Mouse (Mus musculus): ENCODE results near the gene Rabep2. TPM values are rescaled to one million over a fixed set of nuclear protein-coding genes. Genes with fewer than 3 reads are reported as not detected.

The Rabep2 gene
- polyA plus RNA-seq, 1 experiment from 2014 or later: 28.4 TPM

GRCm38 (mm10) chr7:126443997-126444396, 15.4 kb downstream of the Rabep2 start:
- WGBS: 95% methylated on average over 10 of the region's 10 CpGs
- H3K9ac ChIP-seq (replicated peaks; ENCODE audit: low read depth, low read length): no peak overlapping the region
- H3K27me3 ChIP-seq (ENCODE audit: control insufficient read depth, insufficient read depth, low read length): no peaks in the 10 kb centered on the region
- H3K4me1 ChIP-seq (ENCODE audit: control insufficient read depth, insufficient read depth, low read length): no peaks in the 10 kb centered on the region
- ATAC-seq (ENCODE audit: insufficient number of reproducible peaks, insufficient read depth, low FRiP score, low read depth): no peak
- H3K9me3 ChIP-seq (ENCODE audit: control insufficient read depth, low read depth, low read length): no peaks in the 10 kb centered on the region
- peaks cover 30% of the 10 kb centered on the region for H3K36me3 ChIP-seq (ENCODE audit: control insufficient read depth, insufficient read depth, low read length)
- no peak overlapping the region for H3K4me2 ChIP-seq (replicated peaks; ENCODE audit: low read depth, low read length)
- H3K4me3 ChIP-seq (ENCODE audit: low read depth, low read length): no peak overlapping the region
- no peak overlapping the region for H3K27ac ChIP-seq (ENCODE audit: low read length)

GRCm38 (mm10) chr7:126444536-126444935, 16.0 kb downstream of the Rabep2 start:
- WGBS: 91% methylated on average over 9 of the region's 9 CpGs
- H3K27me3 ChIP-seq (ENCODE audit: control insufficient read depth, insufficient read depth, low read length): no peaks in the 10 kb centered on the region
- H3K36me3 ChIP-seq (ENCODE audit: control insufficient read depth, insufficient read depth, low read length): peaks cover 30% of the 10 kb centered on the region
- H3K9me3 ChIP-seq (ENCODE audit: control insufficient read depth, low read depth, low read length): no peaks in the 10 kb centered on the region
- H3K9ac ChIP-seq (replicated peaks; ENCODE audit: low read depth, low read length): no peak overlapping the region
- no peaks in the 10 kb centered on the region for H3K4me1 ChIP-seq (ENCODE audit: control insufficient read depth, insufficient read depth, low read length)
- no peak overlapping the region for H3K4me3 ChIP-seq (ENCODE audit: low read depth, low read length)
- no peak overlapping the region for H3K4me2 ChIP-seq (replicated peaks; ENCODE audit: low read depth, low read length)
- ATAC-seq (ENCODE audit: insufficient number of reproducible peaks, insufficient read depth, low FRiP score, low read depth): no peak
- H3K27ac ChIP-seq (ENCODE audit: low read length): no peak overlapping the region

GRCm38 (mm10) chr7:126445104-126445815, 16.7 kb downstream of the Rabep2 start:
- Histone ChIP-seq H3K4me1 (ENCODE audit: control insufficient read depth, insufficient read depth, low read length) (no peaks in the 10 kb centered on the region), H3K27ac (ENCODE audit: low read length) (no peak overlapping the region), H3K9ac (replicated peaks; ENCODE audit: low read depth, low read length) (no peak overlapping the region), H3K4me2 (replicated peaks; ENCODE audit: low read depth, low read length) (no peak overlapping the region), H3K27me3 (ENCODE audit: control insufficient read depth, insufficient read depth, low read length) (no peaks in the 10 kb centered on the region), H3K4me3 (ENCODE audit: low read depth, low read length) (no peak overlapping the region), H3K9me3 (ENCODE audit: control insufficient read depth, low read depth, low read length) (no peaks in the 10 kb centered on the region), H3K36me3 (ENCODE audit: control insufficient read depth, insufficient read depth, low read length) (peaks cover 30% of the 10 kb centered on the region)
- ATAC-seq (ENCODE audit: insufficient number of reproducible peaks, insufficient read depth, low FRiP score, low read depth): no peak
- WGBS: 91% methylated on average over 15 of the region's 15 CpGs

GRCm38 (mm10) chr7:126446217-126446616, 17.7 kb downstream of the Rabep2 start:
- no peak overlapping the region for H3K4me2 ChIP-seq (replicated peaks; ENCODE audit: low read depth, low read length)
- no peaks in the 10 kb centered on the region for H3K4me1 ChIP-seq (ENCODE audit: control insufficient read depth, insufficient read depth, low read length)
- ATAC-seq (ENCODE audit: insufficient number of reproducible peaks, insufficient read depth, low FRiP score, low read depth): no peak
- 93% methylated on average over 21 of the region's 21 CpGs for WGBS
- H3K9me3 ChIP-seq (ENCODE audit: control insufficient read depth, low read depth, low read length): no peaks in the 10 kb centered on the region
- H3K27ac ChIP-seq (ENCODE audit: low read length): no peak overlapping the region
- H3K4me3 ChIP-seq (ENCODE audit: low read depth, low read length): no peak overlapping the region
- no peak overlapping the region for H3K9ac ChIP-seq (replicated peaks; ENCODE audit: low read depth, low read length)
- H3K27me3 ChIP-seq (ENCODE audit: control insufficient read depth, insufficient read depth, low read length): no peaks in the 10 kb centered on the region
- H3K36me3 ChIP-seq (ENCODE audit: control insufficient read depth, insufficient read depth, low read length): peaks cover 30% of the 10 kb centered on the region

- H3K9me3 ChIP-seq (ENCODE audit: control insufficient read depth, low read depth, low read length): no peaks in the 10 kb centered on the region
- H3K27me3 ChIP-seq (ENCODE audit: control insufficient read depth, insufficient read depth, low read length): no peaks in the 10 kb centered on the region
- H3K9ac ChIP-seq (replicated peaks; ENCODE audit: low read depth, low read length): no peak overlapping the region
- H3K4me3 ChIP-seq (ENCODE audit: low read depth, low read length): no peak overlapping the region
- H3K4me1 ChIP-seq (ENCODE audit: control insufficient read depth, insufficient read depth, low read length): no peaks in the 10 kb centered on the region
- 89% methylated on average over 19 of the region's 19 CpGs for WGBS
- H3K36me3 ChIP-seq (ENCODE audit: control insufficient read depth, insufficient read depth, low read length): peaks cover 30% of the 10 kb centered on the region
- no peak for ATAC-seq (ENCODE audit: insufficient number of reproducible peaks, insufficient read depth, low FRiP score, low read depth)
- H3K4me2 ChIP-seq (replicated peaks; ENCODE audit: low read depth, low read length): no peak overlapping the region
- H3K27ac ChIP-seq (ENCODE audit: low read length): no peak overlapping the region
Measured at GRCm38 (mm10) chr7:126448481-126448880, 19.9 kb downstream of the Rabep2 start.

GRCm38 (mm10) chr7:126449991-126450390, 21.4 kb downstream of the Rabep2 start:
- no peak overlapping the region for H3K27ac ChIP-seq (ENCODE audit: low read length)
- no peaks in the 10 kb centered on the region for H3K9me3 ChIP-seq (ENCODE audit: control insufficient read depth, low read depth, low read length)
- no peak overlapping the region for H3K9ac ChIP-seq (replicated peaks; ENCODE audit: low read depth, low read length)
- no peak overlapping the region for H3K4me3 ChIP-seq (ENCODE audit: low read depth, low read length)
- H3K4me2 ChIP-seq (replicated peaks; ENCODE audit: low read depth, low read length): no peak overlapping the region
- no peak for ATAC-seq (ENCODE audit: insufficient number of reproducible peaks, insufficient read depth, low FRiP score, low read depth)
- no peaks in the 10 kb centered on the region for H3K4me1 ChIP-seq (ENCODE audit: control insufficient read depth, insufficient read depth, low read length)
- 91% methylated on average over 18 of the region's 18 CpGs for WGBS
- H3K36me3 ChIP-seq (ENCODE audit: control insufficient read depth, insufficient read depth, low read length): peaks cover 20% of the 10 kb centered on the region
- H3K27me3 ChIP-seq (ENCODE audit: control insufficient read depth, insufficient read depth, low read length): no peaks in the 10 kb centered on the region

GRCm38 (mm10) chr7:126450641-126451040, 22.1 kb downstream of the Rabep2 start:
- Histone ChIP-seq H3K36me3 (ENCODE audit: control insufficient read depth, insufficient read depth, low read length) (peaks cover 13% of the 10 kb centered on the region), H3K9me3 (ENCODE audit: control insufficient read depth, low read depth, low read length) (no peaks in the 10 kb centered on the region), H3K4me3 (ENCODE audit: low read depth, low read length) (no peak overlapping the region), H3K27ac (ENCODE audit: low read length) (no peak overlapping the region), H3K27me3 (ENCODE audit: control insufficient read depth, insufficient read depth, low read length) (no peaks in the 10 kb centered on the region), H3K4me1 (ENCODE audit: control insufficient read depth, insufficient read depth, low read length) (no peaks in the 10 kb centered on the region), H3K9ac (replicated peaks; ENCODE audit: low read depth, low read length) (no peak overlapping the region), H3K4me2 (replicated peaks; ENCODE audit: low read depth, low read length) (no peak overlapping the region)
- 89% methylated on average over 6 of the region's 6 CpGs for WGBS
- no peak for ATAC-seq (ENCODE audit: insufficient number of reproducible peaks, insufficient read depth, low FRiP score, low read depth)

- 90% methylated on average over 3 of the region's 3 CpGs for WGBS
- no peaks in the 10 kb centered on the region for H3K9me3 ChIP-seq (ENCODE audit: control insufficient read depth, low read depth, low read length)
- H3K4me2 ChIP-seq (replicated peaks; ENCODE audit: low read depth, low read length): no peak overlapping the region
- no peak overlapping the region for H3K9ac ChIP-seq (replicated peaks; ENCODE audit: low read depth, low read length)
- ATAC-seq (ENCODE audit: insufficient number of reproducible peaks, insufficient read depth, low FRiP score, low read depth): no peak
- H3K27ac ChIP-seq (ENCODE audit: low read length): no peak overlapping the region
- no peak overlapping the region for H3K4me3 ChIP-seq (ENCODE audit: low read depth, low read length)
- H3K4me1 ChIP-seq (ENCODE audit: control insufficient read depth, insufficient read depth, low read length): no peaks in the 10 kb centered on the region
- peaks cover 2% of the 10 kb centered on the region; the same call in 1 of the 2 replicates for H3K36me3 ChIP-seq (ENCODE audit: control insufficient read depth, insufficient read depth, low read length)
- no peaks in the 10 kb centered on the region for H3K27me3 ChIP-seq (ENCODE audit: control insufficient read depth, insufficient read depth, low read length)
Measured at GRCm38 (mm10) chr7:126452244-126452643, 23.7 kb downstream of the Rabep2 start.

- Histone ChIP-seq H3K4me1 (ENCODE audit: control insufficient read depth, insufficient read depth, low read length) (no peaks in the 10 kb centered on the region), H3K27me3 (ENCODE audit: control insufficient read depth, insufficient read depth, low read length) (no peaks in the 10 kb centered on the region), H3K36me3 (ENCODE audit: control insufficient read depth, insufficient read depth, low read length) (no peaks in the 10 kb centered on the region), H3K4me3 (ENCODE audit: low read depth, low read length) (no peak overlapping the region), H3K27ac (ENCODE audit: low read length) (no peak overlapping the region), H3K9me3 (ENCODE audit: control insufficient read depth, low read depth, low read length) (no peaks in the 10 kb centered on the region), H3K4me2 (replicated peaks; ENCODE audit: low read depth, low read length) (no peak overlapping the region), H3K9ac (replicated peaks; ENCODE audit: low read depth, low read length) (no peak overlapping the region)
- WGBS: 50% methylated on average over 7 of the region's 7 CpGs
- no peak for ATAC-seq (ENCODE audit: insufficient number of reproducible peaks, insufficient read depth, low FRiP score, low read depth)
Measured at GRCm38 (mm10) chr7:126453861-126454260, 25.3 kb downstream of the Rabep2 start.

Data from stomach, embryonic 14.5 days (tissue).